Mouse (Mus musculus): Measurements from ENCODE around the gene Phactr3.

GRCm38 (mm10) chr2:178246767-178247166, 128.0 kb downstream of the Phactr3 start:
- TF ChIP-seq CTCF (IDR thresholded peaks at IDR 0.05; ENCODE audit: low read depth, low read length) (no peak), POLR2A (IDR thresholded peaks at IDR 0.05; ENCODE audit: borderline replicate concordance, low read depth, low read length) (no peak)

Data from bone marrow macrophage, adult 2 months (primary cell).